Mouse (Mus musculus) megakaryocyte, embryonic 14.5 days (primary cell): ENCODE results near the gene Wapl. TPM values are rescaled to one million over a fixed set of nuclear protein-coding genes. Genes with fewer than 3 reads are reported as not detected.

Experiments used
- H3K27me3 ChIP-seq: replicated peaks from 2 replicates; pipeline ENCODE3; 2012; ENCODE audit warnings: inconsistent platforms
- H3K36me3 ChIP-seq: replicated peaks from 2 replicates; pipeline ENCODE3; 2012; ENCODE audit warnings: low read length, inconsistent platforms, mixed read lengths
- H3K4me1 ChIP-seq: 2 replicates; pipeline ENCODE4 v1.6.1; 2012; ENCODE audit warnings: inconsistent platforms
- H3K4me3 ChIP-seq: replicated peaks from 2 replicates; pipeline ENCODE3; 2012; ENCODE audit warnings: moderate library complexity, mild to moderate bottlenecking, inconsistent platforms
- H3K9me3 ChIP-seq: 2 replicates; pipeline ENCODE4 v1.6.1; 2012; ENCODE audit warnings: inconsistent platforms
- FLI1 ChIP-seq: IDR thresholded peaks from 2 replicates; pipeline ENCODE4 v1.6.1; 2012; ENCODE audit warnings: low read length, inconsistent platforms, mixed read lengths
- GATA1 ChIP-seq: IDR thresholded peaks from 3 replicates; pipeline ENCODE4 v1.6.1; 2012; ENCODE audit warnings: mixed read lengths, low read length, inconsistent platforms, borderline replicate concordance
- polyA plus RNA-seq: library from polyadenylated mRNA; stranded (reverse); fragments of >175 nt; gene quantifications from 2 replicates; pipeline ENCODE4 v1.2.3, GENCODE M21; 2012; ENCODE audit warnings: low replicate concordance; ENCODE audit not compliant: insufficient read depth

Wapl gene
- polyA plus RNA-seq, 1 experiment: 3.7 TPM

GRCm38 (mm10) chr14:34755731-34756130, 82.0 kb downstream of the Wapl start:
- Histone ChIP-seq H3K9me3 (no peaks in the 10 kb centered on the region), H3K4me1 (peaks cover 7% of the 10 kb centered on the region), H3K36me3 (peaks cover 4% of the 10 kb centered on the region), H3K4me3 (no peak overlapping the region), H3K27me3 (peaks cover 3% of the 10 kb centered on the region)
- no peak for TF ChIP-seq FLI1
- no peak for TF ChIP-seq GATA1

- no peak for TF ChIP-seq GATA1
- TF ChIP-seq FLI1: no peak
- Histone ChIP-seq H3K4me1 (peaks cover 26% of the 10 kb centered on the region), H3K27me3 (peaks cover 6% of the 10 kb centered on the region), H3K36me3 (no peaks in the 10 kb centered on the region), H3K9me3 (peaks cover 5% of the 10 kb centered on the region; the same call in 1 of the 2 replicates), H3K4me3 (no peak overlapping the region)
Measured at GRCm38 (mm10) chr14:34759938-34760337, 86.2 kb downstream of the Wapl start.

GRCm38 (mm10) chr14:34761082-34761959, 87.6 kb downstream of the Wapl start:
- peaks cover 7% of the 10 kb centered on the region for H3K27me3 ChIP-seq
- peak overlapping the region; percentile 33 for H3K4me3 ChIP-seq
- H3K9me3 ChIP-seq: peaks cover 5% of the 10 kb centered on the region; the same call in 1 of the 2 replicates
- TF ChIP-seq GATA1: no peak
- no peak for TF ChIP-seq FLI1
- peaks cover 26% of the 10 kb centered on the region for H3K4me1 ChIP-seq
- no peaks in the 10 kb centered on the region for H3K36me3 ChIP-seq

GRCm38 (mm10) chr14:34762682-34763081, 89.0 kb downstream of the Wapl start:
- peaks cover 26% of the 10 kb centered on the region for H3K4me1 ChIP-seq

GRCm38 (mm10) chr14:34763771-34764539, 90.2 kb downstream of the Wapl start:
- H3K36me3 ChIP-seq: no peaks in the 10 kb centered on the region
- TF ChIP-seq GATA1: no peak
- no peak overlapping the region for H3K4me3 ChIP-seq
- peaks cover 5% of the 10 kb centered on the region; the same call in 1 of the 2 replicates for H3K9me3 ChIP-seq
- H3K4me1 ChIP-seq: peaks cover 38% of the 10 kb centered on the region
- H3K27me3 ChIP-seq: peaks cover 7% of the 10 kb centered on the region

More at GRCm38 (mm10) chr14:34762682-34763081, 89.0 kb downstream of the Wapl start:
- Histone ChIP-seq H3K27me3 (peaks cover 7% of the 10 kb centered on the region), H3K9me3 (peaks cover 5% of the 10 kb centered on the region; the same call in 1 of the 2 replicates), H3K4me3 (no peak overlapping the region), H3K36me3 (no peaks in the 10 kb centered on the region)
- no peak for TF ChIP-seq FLI1
- no peak for TF ChIP-seq GATA1

- no peak for TF ChIP-seq FLI1
- no peak for TF ChIP-seq GATA1
- Histone ChIP-seq H3K36me3 (no peaks in the 10 kb centered on the region), H3K4me3 (no peak overlapping the region), H3K4me1 (peaks cover 44% of the 10 kb centered on the region), H3K27me3 (peaks cover 12% of the 10 kb centered on the region), H3K9me3 (peaks cover 5% of the 10 kb centered on the region; the same call in 1 of the 2 replicates)
Measured at GRCm38 (mm10) chr14:34764908-34765307, 91.2 kb downstream of the Wapl start.

GRCm38 (mm10) chr14:34765380-34765779, 91.7 kb downstream of the Wapl start:
- H3K27me3 ChIP-seq: peaks cover 16% of the 10 kb centered on the region
- H3K9me3 ChIP-seq: peaks cover 5% of the 10 kb centered on the region; the same call in 1 of the 2 replicates
- no peak overlapping the region for H3K4me3 ChIP-seq
- TF ChIP-seq FLI1 (no peak), GATA1 (no peak)
- peaks cover 49% of the 10 kb centered on the region for H3K4me1 ChIP-seq
- no peaks in the 10 kb centered on the region for H3K36me3 ChIP-seq

GRCm38 (mm10) chr14:34766181-34766580, 92.5 kb downstream of the Wapl start:
- H3K4me1 ChIP-seq: peaks cover 44% of the 10 kb centered on the region
- peaks cover 18% of the 10 kb centered on the region for H3K27me3 ChIP-seq
- peaks cover under 1% of the 10 kb centered on the region; the same call in 1 of the 2 replicates for H3K9me3 ChIP-seq
- TF ChIP-seq FLI1 (no peak), GATA1 (no peak)
- H3K36me3 ChIP-seq: no peaks in the 10 kb centered on the region
- H3K4me3 ChIP-seq: no peak overlapping the region

GRCm38 (mm10) chr14:34768373-34768772, 94.6 kb downstream of the Wapl start:
- no peaks in the 10 kb centered on the region for H3K9me3 ChIP-seq
- no peaks in the 10 kb centered on the region for H3K36me3 ChIP-seq
- H3K27me3 ChIP-seq: peaks cover 18% of the 10 kb centered on the region
- H3K4me3 ChIP-seq: peak overlapping the region; percentile 91
- TF ChIP-seq GATA1 (no peak), FLI1 (no peak)
- peaks cover 29% of the 10 kb centered on the region for H3K4me1 ChIP-seq

GRCm38 (mm10) chr14:34769021-34769566, 95.4 kb downstream of the Wapl start:
- TF ChIP-seq GATA1 (no peak), FLI1 (no peak)
- H3K36me3 ChIP-seq: no peaks in the 10 kb centered on the region
- peak overlapping the region; percentile 91 for H3K4me3 ChIP-seq
- peaks cover 29% of the 10 kb centered on the region for H3K4me1 ChIP-seq
- H3K9me3 ChIP-seq: no peaks in the 10 kb centered on the region
- H3K27me3 ChIP-seq: peaks cover 21% of the 10 kb centered on the region
